Mouse (Mus musculus): ENCODE results near the gene Pacsin2.

GRCm38 (mm10) chr15:83337903-83338870, 126.2 kb downstream of the Pacsin2 start:
- TF ChIP-seq CTCF (IDR thresholded peaks at IDR 0.05; ENCODE audit: low read depth, low read length) (no peak), TAL1 (conservative IDR thresholded peaks at IDR 0.05; ENCODE audit: low read depth, low read length) (no peak)

Data from G1E (cell line).